Mouse (Mus musculus) intestine, embryonic 16.5 days (tissue): Measurements from ENCODE around the gene Qser1. TPM values are rescaled to one million over a fixed set of nuclear protein-coding genes. Genes with fewer than 3 reads are reported as not detected.

Experiments used
- ATAC-seq: fragments of 200-750 bp; cut with Nextera tagmentation; 2 replicates; pipeline ENCODE4 v1.8.0; 2017; ENCODE audit warnings: moderate TSS enrichment, moderate library complexity
- H3K27ac ChIP-seq: fragments of 300-500 bp; sonication (generic); 2 replicates; pipeline ENCODE4 v1.5.1; 2014; ENCODE audit warnings: mild to moderate bottlenecking, low read length
- H3K27me3 ChIP-seq: fragments of 300-500 bp; sonication (generic); replicated peaks from 2 replicates; pipeline ENCODE4 v1.6.1; 2014; ENCODE audit warnings: low read length, control low read depth, mixed read lengths; ENCODE audit not compliant: control insufficient read depth, insufficient read depth
- H3K36me3 ChIP-seq: fragments of 300-500 bp; sonication (generic); 2 replicates; pipeline ENCODE4 v1.6.1; 2014; ENCODE audit warnings: low read length, control low read depth; ENCODE audit not compliant: control insufficient read depth, insufficient read depth
- H3K4me1 ChIP-seq: fragments of 300-500 bp; sonication (generic); 2 replicates; pipeline ENCODE4 v1.6.1; 2014; ENCODE audit warnings: low read length, control low read depth, mixed read lengths; ENCODE audit not compliant: control insufficient read depth, insufficient read depth
- H3K4me2 ChIP-seq: fragments of 300-500 bp; sonication (generic); 2 replicates; pipeline ENCODE4 v1.6.1; 2014; ENCODE audit warnings: low read depth, low read length, control low read depth
- H3K4me3 ChIP-seq: fragments of 300-500 bp; sonication (generic); 2 replicates; pipeline ENCODE4 v1.5.1; 2014; ENCODE audit warnings: mild to moderate bottlenecking, low read length
- H3K9ac ChIP-seq: fragments of 300-500 bp; sonication (generic); 2 replicates; pipeline ENCODE4 v1.6.1; 2014; ENCODE audit warnings: low read depth, low read length
- H3K9me3 ChIP-seq: fragments of 300-500 bp; sonication (generic); 2 replicates; pipeline ENCODE4 v1.6.1; 2016; ENCODE audit warnings: low read length, control low read depth; ENCODE audit not compliant: control insufficient read depth
- WGBS: fragments of 180-500 bp; shearing (Covaris S2); extraction: QIAGEN DNeasy Blood & Tissue Kit; methylation state at CpG from one replicate; pipeline ENCODE4 v1.1.7; 2014; 5-methylcytosine and 5-hydroxymethylcytosine counted together
- polyA plus RNA-seq: library from polyadenylated mRNA; unstranded; fragments of >200 nt; fragmentation: Nextera tagmentation; extraction: Ambion mirVana; gene quantifications from 2 replicates; pipeline ENCODE4 v1.2.1, GENCODE M21; 2015

Qser1 gene
- polyA plus RNA-seq, 1 experiment from 2014 or later, result 4.5 TPM

DNA sequence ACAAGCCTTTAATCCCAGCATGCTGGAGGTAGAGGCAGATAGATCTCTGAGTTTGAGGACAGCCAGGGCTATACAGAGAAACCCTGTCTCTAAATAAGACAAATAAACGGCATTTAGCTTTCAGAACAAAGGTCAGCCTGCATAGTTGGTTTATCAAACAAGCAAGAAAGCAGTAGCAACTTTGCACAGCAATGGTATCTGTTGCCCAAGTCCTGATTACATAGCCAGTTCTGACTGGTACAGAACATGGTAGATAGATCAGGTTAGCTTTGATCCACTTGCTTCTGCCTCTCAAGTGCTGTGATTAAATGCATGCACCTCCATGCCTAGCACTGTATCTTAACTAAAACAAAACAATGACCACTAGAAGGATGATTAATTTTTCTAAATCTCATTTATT, 47.9 kb downstream of the Qser1 start:
- ATAC-seq, result no peak; the same call in 1 of the 2 replicates
- Histone ChIP-seq H3K9ac (no peak overlapping the region), H3K36me3 (no peaks in the 10 kb centered on the region; the same call in 1 of the 2 replicates), H3K4me3 (no peak overlapping the region), H3K9me3 (no peaks in the 10 kb centered on the region), H3K27me3 (no peaks in the 10 kb centered on the region), H3K27ac (no peak overlapping the region), H3K4me1 (no peaks in the 10 kb centered on the region), H3K4me2 (no peak overlapping the region)
- WGBS, result 65% methylated on average over 1 of the region's 1 CpGs

DNA sequence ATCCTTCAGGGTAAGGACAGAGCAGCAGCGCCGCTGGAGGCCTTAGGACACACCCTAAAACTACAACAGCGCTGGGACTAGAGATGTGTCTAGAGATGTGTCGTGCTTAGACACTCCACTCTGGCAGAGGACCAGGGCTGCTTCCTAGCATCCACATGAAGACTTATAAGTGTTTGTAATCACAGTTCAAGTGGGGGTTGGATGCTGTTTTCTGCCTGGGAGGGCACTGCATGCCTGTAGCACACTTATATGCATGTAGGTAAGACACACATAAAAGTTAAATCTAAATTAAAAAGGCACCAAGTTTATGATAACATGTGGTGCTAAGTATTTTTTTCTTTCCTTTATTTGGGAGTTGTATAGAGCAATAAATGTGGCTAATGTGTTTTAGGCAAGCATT, 52.5 kb downstream of the Qser1 start:
- Histone ChIP-seq H3K4me2 (no peak overlapping the region), H3K9ac (no peak overlapping the region), H3K27me3 (no peaks in the 10 kb centered on the region), H3K4me3 (no peak overlapping the region), H3K4me1 (no peaks in the 10 kb centered on the region), H3K36me3 (no peaks in the 10 kb centered on the region; the same call in 1 of the 2 replicates), H3K9me3 (no peaks in the 10 kb centered on the region), H3K27ac (no peak overlapping the region)
- WGBS, result 88% methylated on average over 4 of the region's 4 CpGs
- ATAC-seq, result no peak

GRCm38 (mm10) chr2:104763134-104763703, 53.3 kb downstream of the Qser1 start:
- H3K9ac ChIP-seq, result no peak overlapping the region
- no peaks in the 10 kb centered on the region for H3K4me1 ChIP-seq
- 68% methylated on average over 8 of the region's 8 CpGs for WGBS
- H3K27me3 ChIP-seq, result no peaks in the 10 kb centered on the region
- no peaks in the 10 kb centered on the region for H3K9me3 ChIP-seq
- no peak overlapping the region for H3K4me2 ChIP-seq
- H3K4me3 ChIP-seq, result no peak overlapping the region
- peak; percentile 86 for ATAC-seq
- H3K27ac ChIP-seq, result peak overlapping the region; percentile 57; the same call in 1 of the 2 replicates
- no peaks in the 10 kb centered on the region; the same call in 1 of the 2 replicates for H3K36me3 ChIP-seq

- H3K4me1 ChIP-seq, result 0 out of 2 replicates have a peak, but pooled peaks cover 2% of the 10 kb centered on the region
- no peaks in the 10 kb centered on the region for H3K9me3 ChIP-seq
- WGBS, result 50% methylated on average over 3 of the region's 3 CpGs
- no peaks in the 10 kb centered on the region for H3K27me3 ChIP-seq
- H3K4me3 ChIP-seq, result no peak overlapping the region
- no peak overlapping the region for H3K27ac ChIP-seq
- no peak overlapping the region for H3K9ac ChIP-seq
- H3K4me2 ChIP-seq, result no peak overlapping the region
- peak; percentile 44; the same call in 1 of the 2 replicates for ATAC-seq
- H3K36me3 ChIP-seq, result no peaks in the 10 kb centered on the region
These were observed 65.9 kb downstream of the Qser1 start for GRCm38 (mm10) chr2:104750611-104751010.

- H3K36me3 ChIP-seq, result no peaks in the 10 kb centered on the region
- peak overlapping the region; percentile 61 for H3K27ac ChIP-seq
- no peaks in the 10 kb centered on the region for H3K27me3 ChIP-seq
- H3K9me3 ChIP-seq, result no peaks in the 10 kb centered on the region
- 59% methylated on average over 5 of the region's 5 CpGs for WGBS
- peak; percentile 82 for ATAC-seq
- no peak overlapping the region for H3K9ac ChIP-seq
- no peak overlapping the region for H3K4me3 ChIP-seq
- no peak overlapping the region for H3K4me2 ChIP-seq
- H3K4me1 ChIP-seq, result 0 out of 2 replicates have a peak, but pooled peaks cover 2% of the 10 kb centered on the region
These were observed 67.8 kb downstream of the Qser1 start for GRCm38 (mm10) chr2:104748652-104749183.

GRCm38 (mm10) chr2:104746251-104746650, 70.3 kb downstream of the Qser1 start:
- 51% methylated on average over 8 of the region's 8 CpGs for WGBS
- no peak for ATAC-seq
- no peaks in the 10 kb centered on the region for H3K27me3 ChIP-seq

DNA sequence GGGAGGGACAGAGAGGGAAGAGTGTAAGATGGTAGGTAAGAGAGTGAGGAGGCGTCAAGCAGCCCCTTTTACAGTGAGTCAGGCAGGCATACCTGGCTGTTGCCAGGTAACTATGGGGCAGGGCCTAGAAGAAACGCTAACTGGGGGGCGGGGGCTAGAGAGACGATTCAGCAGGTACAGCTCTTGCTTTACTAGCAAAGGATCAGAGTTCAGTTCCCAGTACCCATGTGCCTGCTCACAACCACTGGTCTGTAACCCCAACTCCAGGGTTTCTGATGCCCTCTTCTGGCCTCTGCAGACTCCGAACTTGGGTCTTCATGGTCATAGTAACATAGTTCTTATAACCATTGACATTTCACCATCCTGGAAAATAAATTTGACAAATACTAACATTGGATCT, 72.6 kb downstream of the Qser1 start:
- WGBS, result 40% methylated on average over 5 of the region's 5 CpGs
- H3K27ac ChIP-seq, result no peak overlapping the region
- no peaks in the 10 kb centered on the region for H3K27me3 ChIP-seq
- no peak overlapping the region for H3K9ac ChIP-seq
- peaks cover 12% of the 10 kb centered on the region; the same call in 1 of the 2 replicates for H3K4me1 ChIP-seq
- H3K36me3 ChIP-seq, result no peaks in the 10 kb centered on the region
- no peaks in the 10 kb centered on the region for H3K9me3 ChIP-seq
- 0 out of 2 replicates have a peak, but pooled peaks have one; percentile 2 for ATAC-seq
- no peak overlapping the region for H3K4me3 ChIP-seq
- no peak overlapping the region for H3K4me2 ChIP-seq

More at GRCm38 (mm10) chr2:104746251-104746650, 70.3 kb downstream of the Qser1 start:
- Histone ChIP-seq H3K9me3 (no peaks in the 10 kb centered on the region), H3K4me1 (0 out of 2 replicates have a peak, but pooled peaks cover 7% of the 10 kb centered on the region), H3K4me3 (no peak overlapping the region), H3K36me3 (no peaks in the 10 kb centered on the region), H3K4me2 (no peak overlapping the region), H3K9ac (no peak overlapping the region), H3K27ac (no peak overlapping the region)

DNA sequence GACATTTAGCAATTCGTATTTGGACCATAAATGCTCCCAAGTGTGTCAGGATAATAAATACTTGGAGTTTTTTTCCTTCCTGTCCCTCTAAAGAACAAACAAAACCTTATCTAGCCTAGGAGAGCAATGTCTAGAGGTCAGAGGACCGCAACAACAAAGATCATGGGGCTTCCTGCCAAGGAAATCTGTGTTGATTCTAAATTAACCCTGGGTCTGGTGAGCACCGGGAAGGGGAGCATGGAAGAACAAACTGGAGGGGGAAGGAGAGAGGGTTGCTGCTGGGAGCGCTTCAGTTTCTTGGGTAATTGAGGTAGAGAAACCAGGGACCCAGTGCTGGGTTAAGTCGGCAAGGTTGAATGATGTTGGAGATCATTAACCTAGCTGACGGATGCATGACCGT, 73.4 kb downstream of the Qser1 start:
- Histone ChIP-seq H3K9me3 (no peaks in the 10 kb centered on the region), H3K27ac (peak overlapping the region; percentile 97), H3K4me3 (peak overlapping the region; percentile 89), H3K9ac (peak overlapping the region; percentile 35; the same call in 1 of the 2 replicates), H3K27me3 (no peaks in the 10 kb centered on the region), H3K4me2 (peak overlapping the region; percentile 81), H3K4me1 (peaks cover 11% of the 10 kb centered on the region; the same call in 1 of the 2 replicates), H3K36me3 (no peaks in the 10 kb centered on the region)
- ATAC-seq, result peak; percentile 62
- WGBS, result 9% methylated on average over 7 of the region's 7 CpGs

- no peaks in the 10 kb centered on the region for H3K36me3 ChIP-seq
- under 1% methylated on average over 31 of the region's 31 CpGs for WGBS
- H3K9ac ChIP-seq, result peak within 1 kb of the TSS; percentile 97
- peak within 1 kb of the TSS; percentile 97 for H3K27ac ChIP-seq
- peak within 1 kb of the TSS; percentile 89 for H3K4me3 ChIP-seq
- no peaks in the 10 kb centered on the region for H3K9me3 ChIP-seq
- H3K4me1 ChIP-seq, result peaks cover 11% of the 10 kb centered on the region; the same call in 1 of the 2 replicates
- ATAC-seq, result peak; percentile 90
- H3K4me2 ChIP-seq, result peak within 1 kb of the TSS; percentile 81
- no peaks in the 10 kb centered on the region for H3K27me3 ChIP-seq
These were observed 73.9 kb downstream of the Qser1 start, which contains the start of gene Depdc7 for GRCm38 (mm10) chr2:104742741-104743064. Gene Depdc7 (minus strand): TSS chr2:104742878.
